Mouse (Mus musculus) lung, embryonic 16.5 days (tissue): ENCODE measurements around the gene Klhl26. TPM values are rescaled to one million over a fixed set of nuclear protein-coding genes. Genes with fewer than 3 reads are reported as not detected.
A peak's percentile ranks its signal among the peaks of the same experiment; 100 is the strongest.

Source experiments
- ATAC-seq: fragments of 200-750 bp; cut with Nextera tagmentation; 2 replicates; pipeline ENCODE4 v1.8.0; 2017; ENCODE audit warnings: low read depth, mild to moderate bottlenecking, moderate library complexity
- H3K27ac ChIP-seq: fragments of 300-500 bp; sonication (generic); 2 replicates; pipeline ENCODE4 v1.5.1; 2014; ENCODE audit warnings: mild to moderate bottlenecking, control low read depth, low read length
- H3K27me3 ChIP-seq: fragments of 300-500 bp; sonication (generic); 2 replicates; pipeline ENCODE4 v1.6.1; 2014; ENCODE audit warnings: low read depth, low read length, mixed read lengths; ENCODE audit not compliant: control insufficient read depth, insufficient read depth
- H3K36me3 ChIP-seq: fragments of 300-500 bp; sonication (generic); 2 replicates; pipeline ENCODE4 v1.6.1; 2014; ENCODE audit warnings: low read length; ENCODE audit not compliant: control insufficient read depth, insufficient read depth
- H3K4me1 ChIP-seq: fragments of 300-500 bp; sonication (generic); replicated peaks from 2 replicates; pipeline ENCODE4 v1.6.1; 2014; ENCODE audit warnings: low read length, mixed read lengths; ENCODE audit not compliant: control insufficient read depth, insufficient read depth
- H3K4me2 ChIP-seq: fragments of 300-500 bp; sonication (generic); 2 replicates; pipeline ENCODE4 v1.6.1; 2014; ENCODE audit warnings: low read depth, low read length, control low read depth
- H3K4me3 ChIP-seq: fragments of 300-500 bp; sonication (generic); 2 replicates; pipeline ENCODE4 v1.5.1; 2014; ENCODE audit warnings: mild to moderate bottlenecking, low read length, control low read depth
- H3K9ac ChIP-seq: fragments of 300-500 bp; sonication (generic); 2 replicates; pipeline ENCODE4 v1.6.1; 2014; ENCODE audit warnings: low read length, control low read depth
- H3K9me3 ChIP-seq: fragments of 300-500 bp; sonication (generic); 2 replicates; pipeline ENCODE4 v1.6.1; 2016; ENCODE audit warnings: low read length; ENCODE audit not compliant: control insufficient read depth
- WGBS: fragments of 180-500 bp; shearing (Covaris S2); extraction: QIAGEN DNeasy Blood & Tissue Kit; methylation state at CpG from one replicate; pipeline ENCODE4 v1.1.7; 2014; 5-methylcytosine and 5-hydroxymethylcytosine counted together
- polyA plus RNA-seq: library from polyadenylated mRNA; unstranded; fragments of >200 nt; fragmentation: Nextera tagmentation; extraction: Ambion mirVana; gene quantifications from 2 replicates; pipeline ENCODE4 v1.2.1, GENCODE M21; 2015

Gene Klhl26
- polyA plus RNA-seq, 1 experiment from 2014 or later = 28.8 TPM

DNA sequence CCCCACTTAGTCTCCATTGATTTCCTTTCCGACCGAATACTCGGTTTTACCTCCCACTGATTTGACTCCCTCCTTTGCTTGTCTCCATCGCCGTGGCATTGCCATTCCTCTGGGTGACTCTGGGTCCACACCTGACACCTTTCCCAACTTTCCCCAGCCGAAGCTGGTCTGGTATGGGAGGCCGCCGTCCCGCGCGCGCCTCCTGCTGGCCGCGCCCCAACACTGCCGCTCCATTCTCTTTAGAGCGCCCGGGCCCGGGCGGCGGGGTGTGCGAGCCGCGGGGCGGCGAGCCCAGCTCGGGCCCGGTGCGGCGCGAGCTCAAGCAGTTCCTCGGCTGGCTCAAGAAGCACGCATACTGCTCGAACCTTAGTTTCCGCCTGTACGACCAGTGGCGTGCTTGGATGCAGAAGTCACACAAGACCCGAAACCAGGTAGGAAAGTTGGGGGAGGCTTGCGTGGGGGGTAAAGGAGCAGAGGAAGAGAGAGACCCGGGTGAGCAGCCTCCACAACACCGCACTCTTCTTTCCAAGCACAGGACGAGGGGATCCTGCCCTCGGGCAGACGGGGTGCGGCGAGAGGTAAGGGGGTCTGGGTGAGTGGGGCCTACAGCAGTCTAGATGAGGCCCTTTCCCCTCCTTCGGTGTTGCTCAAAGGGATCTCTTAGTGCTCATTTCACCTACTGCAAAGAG is 26.4 kb upstream of the Klhl26 start:
- H3K9ac ChIP-seq = no peak overlapping the region
- H3K9me3 ChIP-seq = no peaks in the 10 kb centered on the region
- peaks cover 34% of the 10 kb centered on the region for H3K4me1 ChIP-seq
- peak; percentile 8; the same call in 1 of the 2 replicates for ATAC-seq
- peaks cover 15% of the 10 kb centered on the region for H3K36me3 ChIP-seq
- H3K4me3 ChIP-seq = no peak overlapping the region
- peak overlapping the region; percentile 7; the same call in 1 of the 2 replicates for H3K4me2 ChIP-seq
- WGBS = 16% methylated on average over 46 of the region's 46 CpGs
- H3K27me3 ChIP-seq = peaks cover 28% of the 10 kb centered on the region
- H3K27ac ChIP-seq = no peak overlapping the region

DNA sequence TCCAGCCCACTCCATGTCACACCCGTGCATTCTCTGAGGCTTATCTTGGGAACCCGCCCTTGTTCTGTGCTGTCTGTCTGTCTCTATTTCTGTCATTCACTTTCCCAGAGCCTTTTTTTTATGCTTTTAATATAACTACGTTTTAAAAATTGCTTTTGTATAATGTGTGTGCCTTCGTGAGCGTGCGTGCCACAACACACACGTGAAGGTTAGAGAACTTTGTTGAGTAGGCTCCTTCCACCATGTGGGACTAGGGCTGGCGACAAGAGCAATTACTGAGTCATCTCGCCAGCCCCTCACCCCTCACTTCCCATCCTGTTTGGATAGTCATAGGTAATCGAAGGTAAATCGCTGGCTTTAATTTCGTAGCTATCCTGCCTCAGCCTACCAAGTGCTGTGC is 25.8 kb upstream of the Klhl26 start:
- peaks cover 28% of the 10 kb centered on the region for H3K27me3 ChIP-seq
- H3K4me3 ChIP-seq = no peak overlapping the region
- no peak overlapping the region for H3K9ac ChIP-seq
- H3K4me2 ChIP-seq = no peak overlapping the region
- peaks cover 34% of the 10 kb centered on the region for H3K4me1 ChIP-seq
- H3K9me3 ChIP-seq = no peaks in the 10 kb centered on the region
- peaks cover 9% of the 10 kb centered on the region for H3K36me3 ChIP-seq
- H3K27ac ChIP-seq = no peak overlapping the region
- no peak for ATAC-seq
- WGBS = 37% methylated on average over 12 of the region's 12 CpGs

GRCm38 (mm10) chr8:70501820-70502529 is 25.2 kb upstream of the Klhl26 start:
- H3K9ac ChIP-seq = no peak overlapping the region
- no peak overlapping the region for H3K27ac ChIP-seq
- H3K27me3 ChIP-seq = peaks cover 28% of the 10 kb centered on the region
- no peak for ATAC-seq
- H3K4me3 ChIP-seq = no peak overlapping the region
- WGBS = 25% methylated on average over 23 of the region's 23 CpGs
- peaks cover 6% of the 10 kb centered on the region; the same call in 1 of the 2 replicates for H3K36me3 ChIP-seq
- no peaks in the 10 kb centered on the region for H3K9me3 ChIP-seq
- no peak overlapping the region for H3K4me2 ChIP-seq
- peaks cover 34% of the 10 kb centered on the region for H3K4me1 ChIP-seq

- peak overlapping the region; percentile 15 for H3K4me2 ChIP-seq
- peaks cover 41% of the 10 kb centered on the region for H3K27me3 ChIP-seq
- H3K36me3 ChIP-seq = peaks cover 6% of the 10 kb centered on the region; the same call in 1 of the 2 replicates
- 11% methylated on average over 39 of the region's 39 CpGs for WGBS
- ATAC-seq = no peak
- H3K9ac ChIP-seq = no peak overlapping the region
- H3K4me1 ChIP-seq = peaks cover 34% of the 10 kb centered on the region
- no peaks in the 10 kb centered on the region for H3K9me3 ChIP-seq
- H3K27ac ChIP-seq = no peak overlapping the region
- H3K4me3 ChIP-seq = no peak overlapping the region; the same call in 1 of the 2 replicates
Measured at GRCm38 (mm10) chr8:70500386-70501301, 23.9 kb upstream of the Klhl26 start.

DNA sequence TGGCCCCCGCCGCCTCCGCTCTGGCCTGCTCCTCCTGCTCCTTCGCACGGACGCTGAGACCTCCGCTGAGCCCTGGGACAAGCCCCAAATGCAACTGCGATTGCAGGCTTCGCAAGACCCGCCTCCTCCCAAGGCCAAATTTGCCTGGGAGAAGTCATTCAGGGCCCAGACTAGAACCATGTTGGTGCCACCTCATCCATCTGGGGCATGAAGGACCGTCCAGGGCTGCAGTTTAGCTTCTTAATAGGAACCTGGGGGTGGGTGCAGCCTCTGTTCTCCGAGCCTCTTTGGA is 18.9 kb upstream of the Klhl26 start:
- Histone ChIP-seq H3K27me3 (peaks cover 66% of the 10 kb centered on the region), H3K4me2 (peak overlapping the region; percentile 82), H3K27ac (no peak overlapping the region), H3K9ac (peak overlapping the region; percentile 48), H3K4me3 (peak overlapping the region; percentile 60), H3K36me3 (no peaks in the 10 kb centered on the region), H3K9me3 (no peaks in the 10 kb centered on the region), H3K4me1 (peaks cover 15% of the 10 kb centered on the region)
- no peak for ATAC-seq
- 16% methylated on average over 12 of the region's 12 CpGs for WGBS

- peaks cover 67% of the 10 kb centered on the region for H3K27me3 ChIP-seq
- 6% methylated on average over 21 of the region's 21 CpGs for WGBS
- H3K9me3 ChIP-seq = no peaks in the 10 kb centered on the region
- H3K4me3 ChIP-seq = peak overlapping the region; percentile 60
- peaks cover 15% of the 10 kb centered on the region for H3K4me1 ChIP-seq
- H3K27ac ChIP-seq = no peak overlapping the region
- no peaks in the 10 kb centered on the region for H3K36me3 ChIP-seq
- ATAC-seq = no peak
- peak overlapping the region; percentile 48 for H3K9ac ChIP-seq
- H3K4me2 ChIP-seq = peak overlapping the region; percentile 82
Measured at GRCm38 (mm10) chr8:70495001-70495770, 18.4 kb upstream of the Klhl26 start.

GRCm38 (mm10) chr8:70494416-70494945 is 17.7 kb upstream of the Klhl26 start:
- 4% methylated on average over 25 of the region's 28 CpGs for WGBS
- H3K4me3 ChIP-seq = peak overlapping the region; percentile 60

GRCm38 (mm10) chr8:70493692-70494415 is 17.1 kb upstream of the Klhl26 start:
- Histone ChIP-seq H3K4me2 (peak overlapping the region; percentile 82), H3K36me3 (no peaks in the 10 kb centered on the region), H3K27ac (peak overlapping the region; percentile 78), H3K27me3 (peaks cover 71% of the 10 kb centered on the region), H3K4me3 (peak overlapping the region; percentile 60), H3K9ac (peak overlapping the region; percentile 74), H3K9me3 (no peaks in the 10 kb centered on the region), H3K4me1 (peaks cover 28% of the 10 kb centered on the region)
- under 1% methylated on average over 47 of the region's 47 CpGs for WGBS
- no peak; the same call in 1 of the 2 replicates for ATAC-seq

More at GRCm38 (mm10) chr8:70494416-70494945, 17.7 kb upstream of the Klhl26 start:
- H3K27me3 ChIP-seq = peaks cover 67% of the 10 kb centered on the region
- H3K4me1 ChIP-seq = peaks cover 21% of the 10 kb centered on the region
- no peaks in the 10 kb centered on the region for H3K36me3 ChIP-seq
- peak overlapping the region; percentile 74 for H3K9ac ChIP-seq
- ATAC-seq = no peak
- no peaks in the 10 kb centered on the region for H3K9me3 ChIP-seq
- peak overlapping the region; percentile 82 for H3K4me2 ChIP-seq
- no peak overlapping the region for H3K27ac ChIP-seq
